Mouse (Mus musculus) skeletal muscle tissue, adult 2 months (tissue): Measurements from ENCODE around the gene Usf1.
A peak's percentile ranks its signal among the peaks of the same experiment; 100 is the strongest.

ENCODE experiments used
- DNase-seq: peaks from one replicate; pipeline ENCODE4 v3.0.0-alpha.2; 2012; ENCODE audit warnings: low read depth, low spot score

Usf1 gene

GRCm38 (mm10) chr1:171410947-171411484 lies at the start of gene Usf1:
Gene Usf1, plus strand, starts transcription at chr1:171411313.
- peak; percentile 90 for DNase-seq

GRCm38 (mm10) chr1:171365934-171366333 lies 45.2 kb upstream of the Usf1 start:
- DNase-seq = no peak

- no peak for DNase-seq
Observed at GRCm38 (mm10) chr1:171369845-171370556, 41.1 kb upstream of the Usf1 start, which contains the start of gene Nectin4. Gene Nectin4, plus strand, starts transcription at chr1:171370099.

GRCm38 (mm10) chr1:171372880-171373279 lies 38.2 kb upstream of the Usf1 start:
- no peak for DNase-seq

- DNase-seq = no peak
Observed at GRCm38 (mm10) chr1:171373946-171374345, 37.2 kb upstream of the Usf1 start.

- no peak for DNase-seq
Observed at GRCm38 (mm10) chr1:171375646-171376097, 35.4 kb upstream of the Usf1 start.

GRCm38 (mm10) chr1:171378298-171378697 lies 32.8 kb upstream of the Usf1 start:
- no peak for DNase-seq

GRCm38 (mm10) chr1:171379935-171380599 lies 31.0 kb upstream of the Usf1 start:
- DNase-seq = peak; percentile 52

- DNase-seq = no peak
Observed at GRCm38 (mm10) chr1:171382096-171382620, 29.0 kb upstream of the Usf1 start.

- no peak for DNase-seq
Observed at GRCm38 (mm10) chr1:171384361-171384760, 26.8 kb upstream of the Usf1 start.

- no peak for DNase-seq
Observed at GRCm38 (mm10) chr1:171385171-171385570, 25.9 kb upstream of the Usf1 start.

- DNase-seq = no peak
Observed at GRCm38 (mm10) chr1:171387099-171387498, 24.0 kb upstream of the Usf1 start.

GRCm38 (mm10) chr1:171388376-171389102 lies 22.6 kb upstream of the Usf1 start, which contains the start of gene Arhgap30:
Gene Arhgap30, plus strand, starts transcription at chr1:171388954.
- peak; percentile 75 for DNase-seq

- peak; percentile 39 for DNase-seq
Observed at GRCm38 (mm10) chr1:171390101-171390500, 21.0 kb upstream of the Usf1 start.

- no peak for DNase-seq
Observed at GRCm38 (mm10) chr1:171401821-171402220, 9.3 kb upstream of the Usf1 start.

GRCm38 (mm10) chr1:171402991-171403390 lies 8.1 kb upstream of the Usf1 start:
- no peak for DNase-seq

- DNase-seq = no peak
Observed at GRCm38 (mm10) chr1:171407263-171407662, 3.9 kb upstream of the Usf1 start.

- DNase-seq = no peak
Observed at GRCm38 (mm10) chr1:171410231-171410630, 882 bp upstream of the Usf1 start.

GRCm38 (mm10) chr1:171411492-171411941 lies 404 bp downstream of the Usf1 start:
- no peak for DNase-seq

- DNase-seq = no peak
Observed at GRCm38 (mm10) chr1:171412001-171412441, 908 bp downstream of the Usf1 start.

GRCm38 (mm10) chr1:171412446-171412845 lies 1.3 kb downstream of the Usf1 start:
- DNase-seq = no peak
